Mouse (Mus musculus) B cell, adult 62 days (primary cell): Measurements from ENCODE around the gene Hcrtr1. TPM values are rescaled to one million over a fixed set of nuclear protein-coding genes. Genes with fewer than 3 reads are reported as not detected.

Source experiments
- total RNA-seq: library from RNA; stranded (reverse); gene quantifications from 4 replicates; pipeline ENCODE4 v1.2.4, GENCODE M21; 2023

The Hcrtr1 gene
- not detected in 4 replicates for total RNA-seq

DNA sequence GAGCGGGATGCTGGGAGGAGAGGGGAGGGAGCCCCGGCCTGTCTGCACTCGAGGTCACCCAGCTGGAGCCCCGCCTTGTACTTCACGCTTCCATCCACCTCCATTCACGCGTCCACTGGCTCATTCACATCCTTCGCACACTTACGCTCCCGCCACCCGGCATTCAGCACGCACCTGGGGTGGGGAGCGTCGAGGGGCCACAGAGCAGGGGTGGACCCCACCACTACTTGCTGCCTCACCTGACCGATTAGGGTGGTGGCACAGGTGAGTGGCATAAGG is at the start of gene Hcrtr1:
Hcrtr1 (minus strand) TSS at position 146 of the 279 bp plus-strand sequence.

DNA sequence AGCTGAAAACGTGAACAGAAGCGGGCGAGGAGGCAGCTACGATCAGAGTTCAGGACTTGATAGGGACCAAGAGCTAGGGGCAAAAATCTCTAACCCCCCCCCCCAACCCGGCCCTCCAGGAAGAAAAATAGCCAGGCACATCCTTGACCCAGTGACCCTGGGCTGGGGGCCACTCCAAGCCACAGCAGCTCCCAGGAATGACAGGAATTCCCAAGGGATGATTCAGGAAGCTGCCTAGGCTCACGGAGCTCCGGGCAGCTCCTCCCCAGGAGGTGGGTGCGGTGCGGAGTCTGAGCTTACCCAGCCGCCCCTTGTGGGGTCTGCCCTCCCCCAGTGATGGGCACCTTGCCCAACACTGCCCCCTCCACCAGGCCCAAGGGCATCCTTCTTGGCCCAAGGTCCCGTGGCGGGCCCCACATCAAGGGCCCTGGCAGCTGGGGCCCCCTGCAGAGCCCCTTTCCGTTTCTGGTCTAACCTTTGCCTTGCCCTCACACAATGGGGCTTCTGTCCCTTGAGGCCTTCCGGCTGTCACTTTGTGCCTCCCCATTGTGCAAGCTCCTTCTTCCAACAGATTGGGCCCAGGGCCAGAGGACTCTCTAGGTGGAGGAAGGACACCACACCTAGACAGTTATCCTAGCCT is 36.0 kb upstream of the Hcrtr1 start, which contains the start of gene Tinagl1:
Tinagl1 (minus strand) TSS at position 51 of the 640 bp plus-strand sequence.

DNA sequence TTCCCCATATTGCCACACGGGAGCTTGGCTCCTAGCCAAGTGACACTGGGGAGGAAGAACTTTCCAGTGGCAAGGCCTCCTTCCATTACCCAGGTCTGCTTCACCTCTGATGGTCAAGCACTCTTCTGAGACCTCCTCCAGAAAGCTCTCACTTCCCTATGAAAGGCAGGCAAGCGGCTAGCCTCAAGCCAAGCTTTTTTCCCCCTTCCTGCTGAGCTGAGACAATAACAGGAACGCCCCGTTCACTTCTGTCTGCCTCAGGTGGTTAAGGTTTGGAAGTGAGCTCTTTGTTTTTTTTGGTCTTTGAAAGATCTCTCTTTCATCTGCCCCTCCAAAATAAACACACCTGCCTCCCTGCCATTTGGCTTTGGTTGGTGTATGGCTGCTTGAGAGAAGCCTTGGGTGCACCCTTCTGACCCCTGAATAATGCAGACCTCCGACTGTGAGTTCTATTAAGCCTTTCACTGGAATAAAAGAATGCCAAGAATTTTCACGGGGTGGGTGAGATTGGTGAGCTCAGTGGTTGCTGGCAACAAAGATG is 37.0 kb downstream of the Hcrtr1 start, which contains the start of gene Pef1:
Pef1 (plus strand) TSS at position 448 of the 541 bp plus-strand sequence.

Other genes with a start within 250 kb of the Hcrtr1 start
- gene Spocd1, start 210.1 kb downstream of the Hcrtr1 start, total RNA-seq = not detected in 4 replicates
- gene Adgrb2, start 154.5 kb downstream of the Hcrtr1 start, total RNA-seq = not detected in 4 replicates
- gene Col16a1, start 91.5 kb downstream of the Hcrtr1 start, total RNA-seq = not detected in 4 replicates
- gene Pef1, start 36.8 kb downstream of the Hcrtr1 start, total RNA-seq = 27.0 to 31.1 TPM (median 28.4 TPM) in 4 replicates
- gene Tinagl1, start 35.8 kb upstream of the Hcrtr1 start, total RNA-seq = not detected in 4 replicates
- gene Gm853, start 83.0 kb upstream of the Hcrtr1 start, total RNA-seq = not detected in 4 replicates
- not detected in 4 replicates for gene Serinc2, start 139.8 kb upstream of the Hcrtr1 start, total RNA-seq
- not detected in 4 replicates for gene Fabp3, start 169.2 kb upstream of the Hcrtr1 start, total RNA-seq
- gene Gm10570, start 169.3 kb upstream of the Hcrtr1 start, total RNA-seq = 1.3 TPM in 1 of 4 replicates, not detected in the others
- gene Zcchc17, start 220.6 kb upstream of the Hcrtr1 start, total RNA-seq = 22.6 to 30.7 TPM (median 27.7 TPM) in 4 replicates
- gene Snrnp40, start 220.8 kb upstream of the Hcrtr1 start, total RNA-seq = 59.5 to 66.9 TPM (median 64.7 TPM) in 4 replicates